Mouse (Mus musculus) heart, adult 8-10 months (tissue): ENCODE data around the gene Mab21l1. TPM values are rescaled to one million over a fixed set of nuclear protein-coding genes. Genes with fewer than 3 reads are reported as not detected.

Experiments
- DNase-seq: peaks from one replicate; pipeline ENCODE4 v3.0.0; 2022; ENCODE audit warnings: low spot score
- total RNA-seq, 4 experiments: library from RNA; stranded (reverse); gene quantifications; 2 replicates each; pipeline ENCODE4 v1.2.4; 2022

Gene Mab21l1
- under 1 TPM in 1 of 4 experiments, not detected in 3; 0.12 TPM for total RNA-seq

DNA sequence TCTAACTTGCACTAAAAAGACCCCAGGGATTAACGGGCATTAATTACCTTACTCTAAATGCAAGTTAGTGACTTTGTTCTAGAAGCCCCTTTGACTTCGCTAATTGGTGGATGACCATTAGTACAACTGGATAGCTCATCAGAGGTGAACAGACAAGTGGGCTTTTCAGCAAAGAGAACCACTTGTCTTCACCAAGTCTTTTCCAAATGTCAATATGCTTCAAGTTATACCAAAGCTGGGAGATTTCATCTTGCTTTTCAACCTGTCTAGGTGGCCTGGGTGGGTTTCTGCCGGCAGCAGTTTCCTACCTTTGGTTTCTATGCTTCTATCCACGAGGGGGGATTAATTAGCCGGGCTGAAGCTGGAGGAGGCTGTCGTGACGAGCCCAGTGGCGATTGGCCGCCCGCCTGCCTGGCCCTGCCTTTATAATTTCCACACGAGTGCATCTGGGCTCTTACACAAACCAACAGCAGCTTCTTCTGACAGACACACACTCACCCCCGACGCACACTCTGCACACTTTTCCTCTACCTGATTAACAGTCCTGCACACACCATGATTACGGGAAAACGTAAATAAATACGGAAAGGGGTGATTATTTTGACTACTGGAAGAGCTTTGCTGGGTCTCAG, at the start of gene Mab21l1:
TSS of gene Mab21l1 (plus strand) at position 455 of the 632 bp plus-strand sequence.
- DNase-seq = no peak

DNA sequence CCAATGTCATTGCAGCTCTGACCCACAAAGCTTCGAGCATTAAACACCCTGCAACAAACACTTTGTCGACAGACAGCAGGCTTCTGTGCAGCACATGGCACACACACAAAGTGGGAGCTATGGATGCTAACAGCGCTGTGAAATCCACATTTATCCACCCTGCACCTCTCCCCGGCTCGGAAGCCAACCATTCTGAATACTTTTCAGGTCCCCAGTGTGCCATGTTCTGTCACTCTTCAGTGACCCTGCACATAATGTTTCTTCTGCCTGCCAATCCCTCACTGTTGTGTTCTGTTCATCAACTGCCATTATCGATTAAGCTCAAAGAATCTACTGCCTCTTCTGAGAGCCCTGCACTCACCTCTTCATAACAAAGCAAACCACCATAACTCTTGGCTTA, 48.6 kb upstream of the Mab21l1 start:
- DNase-seq = no peak

DNA sequence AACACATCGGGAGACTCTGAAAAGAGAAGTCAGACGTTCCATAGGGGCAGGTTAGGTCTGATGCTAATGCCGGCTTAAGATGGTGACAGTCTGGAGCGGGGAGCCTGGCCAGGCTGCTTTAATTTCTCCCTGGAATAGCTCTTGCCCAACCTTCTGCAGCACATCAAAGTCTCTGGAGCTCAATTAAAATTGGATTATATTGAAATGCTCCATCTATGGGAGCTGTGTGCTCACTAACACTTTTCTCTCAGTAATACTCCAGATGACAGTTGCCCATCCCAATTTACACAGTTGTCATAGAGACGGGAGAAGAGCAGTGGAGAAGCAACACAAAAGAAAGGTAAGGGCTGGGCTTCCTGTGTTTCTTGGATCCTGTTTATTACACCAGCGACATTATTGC, 40.9 kb upstream of the Mab21l1 start:
- DNase-seq = no peak

DNA sequence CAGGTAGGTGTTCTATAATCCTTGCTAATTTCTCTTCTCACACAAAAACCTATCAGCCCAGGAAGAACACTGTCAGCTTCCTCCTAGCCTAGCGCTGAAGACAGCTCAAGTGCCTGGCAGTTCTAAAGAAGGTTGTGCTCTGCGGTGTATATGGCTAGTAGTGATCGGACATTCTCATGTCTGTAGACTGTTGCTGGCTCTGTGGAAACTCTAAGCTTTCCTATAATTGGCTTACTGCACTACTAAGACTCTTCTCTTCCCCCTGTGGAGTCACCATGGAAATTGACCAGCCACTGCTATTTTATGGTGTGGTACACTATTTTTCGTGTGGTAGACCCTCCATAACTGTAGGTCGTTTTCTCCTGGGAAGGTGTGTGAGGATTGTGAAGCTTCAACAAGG, 40.1 kb upstream of the Mab21l1 start:
- DNase-seq = no peak

GRCm38 (mm10) chr3:55742654-55743053, 39.7 kb upstream of the Mab21l1 start:
- DNase-seq = no peak

DNA sequence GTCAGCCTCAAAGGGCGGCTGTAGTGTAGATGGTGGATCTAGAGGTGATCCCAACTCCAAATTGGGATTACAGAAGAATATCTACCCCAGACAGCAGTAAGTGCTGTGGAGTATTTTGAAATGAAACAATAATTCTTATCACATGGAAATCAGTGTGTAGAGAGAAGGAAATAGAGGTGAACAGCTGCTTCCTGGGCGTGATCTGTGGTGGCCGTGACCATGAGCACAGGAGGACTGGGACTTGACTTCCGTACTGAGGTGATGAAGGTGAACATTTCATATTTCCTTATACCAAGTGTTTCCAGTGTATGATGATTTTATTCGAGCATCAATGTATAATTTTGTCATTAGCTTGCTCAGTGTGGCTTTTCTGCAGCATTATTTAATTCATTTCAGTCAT, 38.4 kb upstream of the Mab21l1 start:
- DNase-seq = no peak

- DNase-seq = no peak
Measured at GRCm38 (mm10) chr3:55750445-55751065, 31.8 kb upstream of the Mab21l1 start.

DNA sequence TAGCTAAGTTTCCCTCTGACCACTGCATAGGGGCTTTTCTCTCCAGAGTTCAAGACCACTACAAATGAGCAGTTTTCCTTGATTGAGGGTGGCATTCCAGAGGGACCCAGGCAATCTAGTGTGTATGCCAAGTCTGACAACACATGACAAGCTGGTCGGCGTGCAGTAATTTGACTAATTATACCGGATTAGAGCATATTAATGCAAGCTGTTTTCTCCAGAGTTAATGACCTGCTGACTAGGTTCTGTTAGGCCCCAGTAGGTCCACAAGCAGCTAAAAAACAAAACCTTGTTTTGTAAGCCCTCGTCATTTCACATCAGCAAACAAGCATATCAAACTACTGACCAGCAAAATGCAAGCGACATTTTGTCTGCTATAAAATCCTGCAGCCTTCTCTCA, 30.9 kb upstream of the Mab21l1 start:
- no peak for DNase-seq

- DNase-seq = no peak
Measured at GRCm38 (mm10) chr3:55752558-55752957, 29.8 kb upstream of the Mab21l1 start.

DNA sequence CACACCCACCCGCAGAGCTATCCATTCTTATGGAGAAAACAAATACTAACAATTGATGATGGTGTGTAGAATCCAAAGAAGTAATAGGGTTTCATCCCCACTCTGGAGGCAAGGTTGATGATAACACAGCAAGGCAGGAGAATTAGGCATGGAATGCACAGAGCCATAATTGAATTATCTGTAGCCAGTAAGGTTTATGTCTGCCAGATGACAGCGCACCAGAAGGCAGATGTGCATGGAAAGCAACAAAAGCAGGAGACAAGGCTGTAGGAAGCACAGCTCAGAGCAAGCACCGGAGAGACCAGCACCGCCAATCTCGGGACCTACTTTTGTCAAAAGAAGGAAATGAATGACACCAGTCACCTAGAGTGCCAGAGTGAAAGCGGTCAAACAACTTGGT, 28.4 kb upstream of the Mab21l1 start:
- no peak for DNase-seq

DNA sequence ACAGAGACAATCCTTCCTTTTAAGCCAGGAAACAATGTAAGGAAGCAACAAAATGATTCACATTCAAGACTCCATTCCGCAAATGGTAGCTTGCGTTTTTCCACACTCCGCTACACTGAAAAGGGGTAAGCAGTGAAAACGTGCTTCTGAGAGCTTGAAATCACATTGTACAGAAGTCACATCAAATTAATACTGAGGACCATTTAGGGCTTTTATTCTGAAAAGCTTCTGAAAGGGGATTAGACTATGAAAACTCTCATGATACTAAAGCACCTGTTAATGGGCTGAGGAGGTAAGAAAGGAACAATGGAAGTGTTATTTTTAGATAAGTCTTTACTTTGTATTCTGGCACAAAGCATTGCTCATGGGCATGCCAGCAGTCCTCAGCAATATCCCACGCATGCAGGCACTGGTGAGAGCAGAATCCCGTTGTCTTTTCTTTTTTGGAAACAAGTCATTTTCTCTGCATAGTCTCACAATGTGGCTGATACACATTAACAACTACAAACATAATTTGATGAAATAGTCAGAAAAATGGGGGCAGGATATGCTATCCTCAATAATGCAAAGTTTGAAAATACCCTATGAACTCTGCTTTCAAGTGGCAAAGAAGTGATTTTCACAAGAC, 27.2 kb upstream of the Mab21l1 start:
- DNase-seq = no peak

- no peak for DNase-seq
Measured at GRCm38 (mm10) chr3:55755805-55756601, 26.3 kb upstream of the Mab21l1 start.

GRCm38 (mm10) chr3:55756602-55757190, 25.6 kb upstream of the Mab21l1 start:
- no peak for DNase-seq

DNA sequence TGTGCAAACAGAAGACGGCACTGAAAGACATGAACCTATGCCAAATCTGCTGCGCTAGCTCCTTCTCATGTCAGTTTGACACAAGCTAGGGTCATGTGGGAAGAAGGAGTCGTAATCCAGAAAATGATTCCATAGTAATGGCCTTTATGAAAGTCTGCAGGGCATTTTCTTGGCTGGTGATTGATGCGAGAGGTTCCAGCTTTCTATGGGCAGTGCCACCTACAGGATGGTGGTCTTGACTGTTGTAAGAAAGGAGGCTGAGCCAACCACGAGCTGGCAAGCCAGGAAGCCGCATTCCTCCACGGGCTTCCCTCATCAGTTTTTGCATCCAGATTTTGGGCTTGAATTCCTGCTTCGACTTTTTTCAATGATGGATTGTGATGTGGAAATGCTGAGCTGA, 24.0 kb upstream of the Mab21l1 start:
- DNase-seq = no peak

DNA sequence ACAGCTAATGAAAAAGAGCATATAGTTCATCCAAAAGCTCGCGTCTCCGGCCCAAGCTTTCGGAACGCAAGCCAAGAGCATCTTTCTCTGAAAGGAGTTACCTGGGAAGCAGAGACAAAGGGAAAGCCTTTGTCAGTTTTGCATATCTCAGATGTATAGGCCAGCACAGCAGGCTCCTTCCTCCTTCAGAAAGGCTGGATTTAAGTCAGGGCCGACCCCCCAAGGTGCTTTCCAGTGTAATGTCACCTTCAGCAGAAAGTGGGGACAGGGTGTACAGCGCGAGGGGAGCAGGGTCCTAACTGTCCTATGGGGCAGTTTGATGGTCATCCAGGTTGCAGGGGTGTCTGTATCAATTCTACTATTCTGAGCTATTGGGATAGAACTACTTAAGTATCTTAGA, 18.7 kb upstream of the Mab21l1 start:
- DNase-seq = no peak

DNA sequence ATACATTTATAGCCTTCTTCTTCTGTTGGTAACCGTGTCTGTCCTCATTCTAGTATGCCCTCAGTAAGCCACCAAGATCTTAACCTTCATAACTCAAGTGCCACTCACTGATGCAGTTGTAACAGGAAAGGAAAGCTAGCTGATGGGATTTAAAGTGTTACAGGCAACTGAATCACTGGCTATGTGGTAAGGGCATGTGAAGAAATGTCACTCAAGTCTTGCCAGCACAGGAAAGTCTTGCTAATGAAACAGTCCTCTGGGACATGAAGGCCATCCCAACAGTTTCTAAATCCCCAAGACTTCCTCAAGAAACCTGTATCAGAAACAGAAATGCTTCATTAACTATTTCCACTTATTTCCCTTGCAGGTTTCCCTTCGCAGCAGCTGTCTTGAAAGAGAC, 13.7 kb upstream of the Mab21l1 start:
- no peak for DNase-seq

GRCm38 (mm10) chr3:55769308-55769707, 13.0 kb upstream of the Mab21l1 start:
- DNase-seq = no peak

GRCm38 (mm10) chr3:55774203-55774602, 8.1 kb upstream of the Mab21l1 start:
- no peak for DNase-seq

DNA sequence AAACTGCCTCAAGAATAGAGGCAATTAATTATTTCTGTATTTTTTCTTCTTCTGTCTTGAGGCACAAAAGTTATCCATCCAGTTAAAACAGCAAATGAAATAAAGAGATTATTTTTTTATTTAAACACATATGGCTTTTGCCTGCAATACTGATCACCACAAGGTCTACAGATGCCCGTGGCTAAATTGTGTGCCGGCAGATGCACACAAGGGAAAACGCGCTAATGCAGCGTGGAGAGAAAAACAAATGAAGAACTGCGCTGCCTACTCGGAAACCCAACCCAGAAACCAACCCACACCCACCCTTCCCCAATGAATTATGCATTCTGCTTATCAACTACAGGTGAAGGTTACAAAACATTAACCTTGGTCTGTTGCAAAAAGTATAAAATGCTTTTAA, 7.1 kb upstream of the Mab21l1 start:
- no peak for DNase-seq

DNA sequence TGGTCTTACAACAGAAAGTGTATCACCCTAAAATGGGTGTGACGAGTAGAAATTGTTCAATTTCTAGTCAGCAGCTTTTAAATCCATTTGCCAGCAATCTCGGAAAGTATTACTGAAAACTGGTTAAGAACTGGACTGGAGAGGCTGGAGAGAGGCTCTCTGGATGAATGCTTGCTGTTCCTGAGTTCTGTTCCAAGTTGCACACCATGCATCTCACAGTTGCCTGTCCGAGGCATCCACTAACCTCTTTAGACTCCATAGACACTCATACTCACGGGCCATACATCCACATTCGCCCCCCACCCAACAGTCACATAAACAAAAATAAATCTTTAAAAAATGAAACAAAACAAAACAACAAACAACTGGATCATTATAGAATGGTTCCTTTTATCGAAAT, 6.6 kb upstream of the Mab21l1 start:
- DNase-seq = no peak

DNA sequence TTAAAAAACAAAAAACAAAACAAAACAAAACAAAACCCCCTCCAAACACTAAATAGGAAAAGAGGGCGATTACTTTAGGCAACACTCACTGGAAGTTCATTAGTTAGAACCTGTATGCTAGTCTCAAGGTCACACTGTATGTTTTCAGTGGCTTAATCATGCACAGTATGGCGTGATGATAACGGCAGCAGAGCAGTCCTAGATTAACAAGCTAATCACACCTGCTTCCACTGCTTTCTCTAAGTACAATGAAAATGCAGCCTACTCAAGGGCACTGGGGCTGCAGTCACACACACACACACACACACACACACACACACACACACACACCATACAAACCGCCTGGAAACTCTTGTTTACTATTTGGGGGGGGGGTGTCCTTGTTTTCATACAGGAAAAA, 4.8 kb upstream of the Mab21l1 start:
- no peak for DNase-seq
